Mouse (Mus musculus) frontal cortex, postnatal 14 days (tissue): ENCODE results near the gene Cspg4.
"Not testable (repeated sequence)": the region's sequence is repeated elsewhere in the genome, so short reads cannot be mapped to it uniquely, and the experiment has no call there.

Experiments
- DNase-seq, 2 experiments: peaks; one replicate each; pipeline ENCODE4 v3.0.0; 2022; ENCODE audit warnings: low spot score in 2 of 2

The Cspg4 gene

GRCm38 (mm10) chr9:56891517-56892011 lies 26.7 kb downstream of the Cspg4 start:
- peak; percentile 54 to 61 for DNase-seq

DNA sequence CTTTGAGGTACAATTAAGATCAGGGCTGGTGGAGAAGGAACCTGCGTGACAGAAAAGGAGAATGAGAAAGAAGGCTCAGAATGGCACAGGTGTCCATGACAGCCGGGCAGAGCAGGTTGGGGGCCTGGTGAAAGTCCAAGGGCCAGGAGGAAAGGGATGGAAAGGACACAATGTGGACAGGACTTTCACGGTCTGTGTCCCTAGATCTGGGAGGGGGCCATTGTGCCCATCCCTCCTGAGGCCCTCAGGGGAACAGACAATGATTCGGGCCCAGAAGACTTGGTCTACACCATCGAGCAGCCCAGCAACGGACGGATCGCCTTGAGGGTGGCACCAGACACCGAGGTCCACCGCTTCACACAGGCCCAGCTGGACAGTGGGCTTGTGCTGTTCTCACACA lies 27.3 kb downstream of the Cspg4 start:
- no peak for DNase-seq

DNA sequence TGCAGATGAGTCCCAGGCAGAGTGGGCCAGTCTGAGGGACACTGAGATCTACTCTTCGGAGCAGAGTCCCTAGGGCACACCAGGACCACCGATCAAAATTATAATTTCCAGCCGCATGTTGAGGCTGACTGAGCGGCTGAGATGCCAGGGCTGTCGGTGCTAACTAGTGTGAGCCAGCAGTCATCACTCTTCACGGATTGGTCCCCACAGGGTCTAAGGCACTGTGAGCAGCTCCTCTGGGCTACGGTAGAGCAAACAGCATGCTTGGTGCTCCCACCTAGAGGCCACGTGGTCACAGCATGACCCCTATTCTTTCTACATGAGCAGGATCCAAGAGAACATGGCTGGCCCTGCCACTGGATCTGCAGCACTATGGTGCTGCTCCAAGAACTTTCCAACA lies 28.5 kb downstream of the Cspg4 start:
- no peak for DNase-seq

DNA sequence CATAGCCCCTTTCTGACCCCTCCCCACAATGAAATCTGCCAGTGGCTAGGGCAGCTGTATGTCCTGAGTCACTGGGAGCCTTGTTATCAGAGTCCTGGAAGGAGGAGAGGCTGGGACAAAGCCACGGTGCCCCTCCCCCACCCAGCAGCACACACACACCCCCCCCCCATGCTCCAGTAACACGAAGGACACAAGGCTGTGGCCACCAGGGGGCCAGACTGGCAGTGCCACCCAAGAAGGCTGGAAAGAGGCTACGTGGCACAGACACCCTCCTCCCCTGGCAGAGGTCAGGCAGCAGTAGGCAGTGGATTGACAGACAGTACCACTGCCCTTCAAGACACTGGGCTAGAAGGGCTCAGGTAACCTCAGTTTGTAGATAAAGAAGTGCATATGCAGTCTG lies 29.2 kb downstream of the Cspg4 start:
- DNase-seq: no peak

DNA sequence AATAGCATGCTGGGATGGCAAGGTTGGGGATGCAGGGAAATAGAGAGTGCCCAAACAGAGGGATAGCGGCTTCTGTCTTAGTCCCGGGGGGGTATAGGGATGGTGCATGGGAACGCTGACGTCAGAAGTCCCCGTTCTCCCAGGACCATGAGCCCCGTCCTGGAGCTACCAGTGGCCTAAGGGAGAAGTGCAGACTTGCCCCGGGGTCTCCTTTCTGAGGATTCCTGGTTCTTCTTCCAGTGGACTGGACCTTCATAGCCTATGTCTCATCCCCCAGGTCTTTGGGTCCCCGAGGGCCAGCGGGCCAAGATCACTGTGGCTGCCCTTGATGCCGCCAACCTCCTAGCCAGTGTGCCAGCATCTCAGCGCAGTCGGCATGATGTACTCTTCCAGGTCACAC lies 31.9 kb downstream of the Cspg4 start:
- DNase-seq: no peak

- no peak for DNase-seq
These were observed 34.6 kb downstream of the Cspg4 start for GRCm38 (mm10) chr9:56899409-56899808.

GRCm38 (mm10) chr9:56900060-56900459 lies 35.2 kb downstream of the Cspg4 start:
- DNase-seq: no peak

DNA sequence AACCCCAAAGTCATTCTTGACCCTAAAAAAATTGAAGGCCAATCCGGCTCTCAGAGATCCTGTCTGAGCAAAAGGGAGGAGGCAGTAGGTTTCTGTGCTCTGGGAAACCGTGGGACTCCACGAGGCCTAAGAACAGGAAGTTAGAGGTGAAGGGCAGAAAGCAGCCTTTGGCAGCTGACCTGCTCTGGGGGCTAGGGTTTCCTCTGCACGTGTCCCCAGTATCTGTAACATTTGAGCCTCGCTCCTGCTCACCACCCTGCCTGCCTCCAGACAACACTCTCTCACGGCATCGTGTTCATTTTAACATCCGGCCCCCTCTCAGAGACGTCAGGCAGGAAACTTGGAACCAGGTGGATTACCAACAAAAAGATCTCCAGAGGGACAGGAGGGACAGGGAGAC lies 35.7 kb downstream of the Cspg4 start:
- DNase-seq: no peak

DNA sequence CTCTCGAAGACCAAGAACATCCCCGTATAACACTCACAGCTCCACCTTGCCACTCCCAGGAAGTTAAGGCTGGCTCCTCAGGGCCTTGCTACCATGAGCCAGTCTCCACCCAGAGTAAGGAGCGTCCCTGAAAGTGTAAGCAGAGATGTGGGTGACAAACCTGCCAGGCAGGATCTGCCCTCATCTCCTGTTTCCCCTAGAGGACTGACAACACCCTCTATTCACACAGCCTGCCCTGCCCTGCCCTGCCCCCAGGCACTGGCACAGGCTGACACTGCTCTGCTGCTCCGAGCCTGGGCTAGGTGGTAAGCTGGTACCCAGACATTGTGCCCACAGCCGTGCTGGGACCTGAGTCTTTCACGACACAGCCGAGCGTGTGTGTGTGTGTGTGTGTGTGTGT lies 36.4 kb downstream of the Cspg4 start:
- DNase-seq: no peak

DNA sequence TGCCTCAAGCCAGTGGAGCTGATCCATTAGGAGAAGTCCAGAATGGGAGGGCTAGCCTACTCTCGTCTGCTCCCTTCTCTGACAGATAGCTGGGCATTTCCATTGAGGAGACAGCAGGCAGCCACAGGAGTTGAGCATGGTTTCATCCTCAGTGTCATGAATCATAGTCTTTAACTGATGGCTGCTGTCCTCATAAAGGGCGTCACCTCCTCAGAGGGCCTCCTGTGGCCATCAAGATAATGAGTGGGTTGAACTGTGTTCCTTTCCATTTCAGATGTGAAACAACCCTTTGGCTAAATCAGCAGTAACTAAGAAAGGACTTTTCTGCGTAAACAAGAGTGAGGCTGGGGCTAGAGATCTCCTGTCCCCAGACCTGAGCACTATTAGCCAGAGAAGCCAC lies 38.8 kb downstream of the Cspg4 start:
- DNase-seq: no peak

DNA sequence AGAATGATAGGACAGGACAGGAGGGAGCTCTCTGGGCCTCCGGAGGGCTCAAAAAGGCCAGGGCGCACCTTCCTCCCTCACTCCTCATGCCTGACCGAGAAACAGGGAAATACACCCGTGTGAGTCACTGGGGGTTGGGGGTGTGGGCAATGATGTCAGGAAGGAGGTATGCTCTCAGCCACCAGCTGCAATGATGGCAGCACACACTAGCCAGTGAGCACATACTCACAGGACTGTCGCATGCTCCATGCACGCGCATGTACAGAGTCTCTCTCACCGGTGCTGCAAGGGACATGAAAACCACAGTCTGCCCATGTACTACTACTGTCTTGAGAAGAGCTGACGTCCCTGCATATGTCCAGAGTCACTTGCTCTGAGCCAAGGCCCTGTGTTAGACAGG lies 42.7 kb downstream of the Cspg4 start:
- DNase-seq: no peak

- DNase-seq: not testable (repeated sequence)
These were observed 45.2 kb downstream of the Cspg4 start for GRCm38 (mm10) chr9:56909991-56910390.

DNA sequence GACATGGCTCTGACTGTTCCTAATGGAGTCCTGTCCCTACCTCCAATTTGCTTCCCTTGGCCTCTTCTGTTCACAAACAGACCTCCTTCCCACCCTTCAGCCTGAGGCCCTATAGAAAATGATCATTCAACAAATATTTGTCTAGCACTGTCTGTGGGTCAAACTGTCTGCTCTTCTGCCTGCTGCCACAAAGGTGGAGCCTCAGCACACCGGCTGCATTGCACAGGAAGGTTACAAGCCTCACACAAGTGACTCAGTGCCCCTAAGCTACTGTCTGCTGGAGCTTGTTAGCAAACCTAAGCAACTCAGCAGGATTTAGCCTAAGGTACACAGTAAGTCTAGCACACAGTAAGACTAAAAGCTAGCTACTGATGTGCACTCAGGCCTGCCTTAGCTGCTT lies 46.2 kb downstream of the Cspg4 start:
- DNase-seq: no peak

DNA sequence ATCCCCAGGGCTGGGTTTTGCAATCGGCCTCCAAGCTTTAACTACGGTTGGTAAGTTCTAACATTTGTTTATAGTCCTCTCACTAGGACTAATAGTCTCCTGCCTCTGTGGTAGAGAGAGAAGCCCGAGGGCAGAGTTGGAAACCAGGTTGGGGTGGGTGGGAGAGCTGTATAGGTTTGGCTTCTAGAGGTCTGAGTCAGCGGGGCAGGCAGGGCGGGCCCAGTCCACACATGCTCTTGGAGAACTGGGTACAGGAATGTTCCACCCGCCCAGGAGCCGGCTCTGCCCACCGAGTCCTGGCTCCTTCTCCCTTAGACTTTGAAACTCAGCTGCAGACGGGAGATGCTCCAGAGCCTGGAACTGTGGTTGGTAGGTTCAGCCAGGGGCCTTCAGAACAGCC lies 49.2 kb downstream of the Cspg4 start:
- no peak for DNase-seq

GRCm38 (mm10) chr9:56915116-56915515 lies 50.3 kb downstream of the Cspg4 start:
- no peak for DNase-seq

- no peak for DNase-seq
These were observed 51.0 kb downstream of the Cspg4 start for GRCm38 (mm10) chr9:56915695-56916410.

DNA sequence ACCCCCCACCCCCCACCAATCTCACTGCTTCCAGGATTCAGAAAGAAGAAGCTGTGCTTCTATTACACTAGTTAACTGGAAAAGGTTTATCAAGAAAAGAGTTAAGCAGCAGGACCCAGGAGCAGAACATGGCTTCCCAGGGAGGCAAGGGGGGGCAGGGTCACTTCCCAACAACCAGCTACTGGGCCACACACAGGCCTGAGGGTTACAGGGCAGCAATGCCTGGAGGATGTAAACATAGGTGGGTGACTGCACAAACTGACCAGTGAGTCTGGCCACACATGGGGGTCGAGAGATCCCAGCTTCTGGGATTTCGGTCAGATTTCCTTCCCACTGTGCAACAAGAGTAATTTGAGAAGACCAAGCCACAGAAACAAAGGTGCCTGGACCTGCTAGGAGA lies 52.3 kb downstream of the Cspg4 start:
- no peak for DNase-seq

GRCm38 (mm10) chr9:56918466-56918865 lies 53.6 kb downstream of the Cspg4 start:
- no peak for DNase-seq

GRCm38 (mm10) chr9:56922746-56923145 lies 57.9 kb downstream of the Cspg4 start:
- no peak for DNase-seq

- no peak for DNase-seq
These were observed 59.2 kb downstream of the Cspg4 start for GRCm38 (mm10) chr9:56923841-56924650.

- no peak for DNase-seq
These were observed 59.8 kb downstream of the Cspg4 start for GRCm38 (mm10) chr9:56924651-56925027.

DNA sequence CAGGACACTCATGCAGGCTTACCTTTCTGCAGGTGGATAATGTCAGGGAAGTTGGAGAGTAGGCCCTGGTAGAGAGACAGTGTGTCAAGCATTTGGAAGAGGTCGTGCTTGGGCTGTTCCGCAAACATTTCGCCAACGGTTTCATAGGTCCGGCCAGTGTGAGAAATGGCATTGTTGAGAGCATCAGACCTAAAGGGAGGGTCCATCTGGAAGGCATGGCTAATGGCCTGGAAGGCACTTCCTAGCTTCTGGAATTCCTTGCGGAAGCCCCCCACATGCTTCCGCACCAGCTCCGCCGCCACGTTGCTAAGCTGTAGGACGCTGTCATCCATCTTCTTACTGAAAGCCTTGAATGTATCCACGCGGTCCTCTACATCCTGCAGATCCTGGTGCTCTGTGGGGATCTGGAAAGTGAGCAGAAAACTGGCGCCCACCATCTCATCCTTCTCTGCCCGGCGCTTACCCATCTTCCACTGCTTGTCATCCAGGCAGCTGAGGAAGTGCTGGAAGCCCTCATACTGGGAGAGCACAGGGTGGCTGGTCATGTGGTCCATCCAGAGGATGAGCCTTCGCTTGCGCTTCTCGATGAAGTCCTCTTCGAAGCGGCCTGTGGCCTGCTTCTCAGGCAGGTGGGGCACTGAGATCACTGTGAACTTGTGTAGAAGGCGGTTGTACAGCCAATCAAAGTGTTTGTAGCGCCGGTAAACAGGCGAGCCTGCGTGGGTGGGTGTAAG lies 60.6 kb downstream of the Cspg4 start:
- no peak for DNase-seq

DNA sequence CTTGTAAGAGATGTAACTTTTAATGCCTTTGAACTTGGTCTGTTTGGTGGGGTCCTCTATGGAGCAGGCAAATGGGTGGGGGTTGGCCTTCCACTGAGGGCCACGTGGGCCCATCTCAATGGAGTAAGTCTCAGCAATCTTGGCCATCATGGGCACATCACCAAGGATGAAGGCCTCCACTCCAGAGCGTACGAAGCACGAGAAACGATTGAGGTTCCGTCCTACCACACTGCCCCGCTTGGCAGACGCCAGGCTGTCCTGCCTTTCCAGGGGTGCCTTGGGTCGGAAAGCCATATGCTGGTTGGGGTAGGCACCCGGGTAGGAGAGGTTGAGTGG lies 61.2 kb downstream of the Cspg4 start:
- DNase-seq: no peak
